Mouse (Mus musculus) limb, embryonic 11.5 days (tissue): Measurements from ENCODE around the gene Ift27. TPM values are rescaled to one million over a fixed set of nuclear protein-coding genes. Genes with fewer than 3 reads are reported as not detected.

Experiments
- polyA plus RNA-seq: library from polyadenylated mRNA; unstranded; fragments of >200 nt; fragmentation: Nextera tagmentation; extraction: Ambion mirVana; gene quantifications from 2 replicates; pipeline ENCODE4 v1.2.1, GENCODE M21; 2014

The Ift27 gene
- polyA plus RNA-seq, 1 experiment from 2014 or later: 119 TPM

Other genes with a start within 250 kb of the Ift27 start
- gene Txn2, start 245.1 kb downstream of the Ift27 start, polyA plus RNA-seq: 263 and 266 TPM in 2 replicates
- 6.1 and 7.2 TPM in 2 replicates for gene Foxred2, start 217.4 kb downstream of the Ift27 start, polyA plus RNA-seq
- 249 and 259 TPM in 2 replicates for gene Eif3d, start 203.3 kb downstream of the Ift27 start, polyA plus RNA-seq
- gene Cacng2, start 54.1 kb downstream of the Ift27 start, polyA plus RNA-seq: not detected in 2 replicates
- gene Pvalb, start 32.3 kb upstream of the Ift27 start, polyA plus RNA-seq: 4.6 and 5.1 TPM in 2 replicates
- 4.8 and 6.3 TPM in 2 replicates for gene Ncf4, start 70.7 kb upstream of the Ift27 start, polyA plus RNA-seq
- gene Csf2rb2, start 131.6 kb upstream of the Ift27 start, polyA plus RNA-seq: 0.33 and 0.39 TPM in 2 replicates
- gene Csf2rb, start 151.6 kb upstream of the Ift27 start, polyA plus RNA-seq: 1.3 and 1.5 TPM in 2 replicates
- gene Tex33, start 221.8 kb upstream of the Ift27 start, polyA plus RNA-seq: not detected in 2 replicates
- 7.7 and 7.8 TPM in 2 replicates for gene Tst, start 231.8 kb upstream of the Ift27 start, polyA plus RNA-seq
- gene Mpst, start 232.3 kb upstream of the Ift27 start, polyA plus RNA-seq: 1.7 and 2.3 TPM in 2 replicates